Mouse (Mus musculus) CD8-positive naive resting alpha-beta T cell, adult 2 months (primary cell): ENCODE data around the gene Rrp36.

Source experiments
- DNase-seq, 2 experiments: peaks; one replicate each; pipeline ENCODE4 v3.0.0; 2022; ENCODE audit warnings: low read depth in 2 of 2, low spot score in 2 of 2

Rrp36 gene

DNA sequence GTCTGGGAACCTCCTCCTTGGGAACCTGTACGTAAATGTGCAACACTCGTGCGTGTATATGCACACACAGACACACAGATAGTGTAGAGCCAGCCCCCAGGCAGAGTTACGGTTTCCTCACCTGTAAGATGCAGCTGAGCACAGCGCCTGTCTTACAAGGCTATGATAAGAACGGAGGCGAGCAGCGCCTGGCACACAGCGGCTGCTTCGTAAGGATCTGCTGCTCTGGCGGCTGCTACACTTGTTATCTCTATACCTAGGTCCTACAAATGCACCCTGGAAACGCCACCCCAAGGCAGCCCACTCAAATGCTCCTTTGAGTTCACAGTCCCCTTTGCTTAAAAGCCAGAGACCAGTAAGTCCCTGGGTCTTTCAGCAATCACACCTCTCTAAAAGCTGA, 16.5 kb upstream of the Rrp36 start:
- DNase-seq: no peak

DNA sequence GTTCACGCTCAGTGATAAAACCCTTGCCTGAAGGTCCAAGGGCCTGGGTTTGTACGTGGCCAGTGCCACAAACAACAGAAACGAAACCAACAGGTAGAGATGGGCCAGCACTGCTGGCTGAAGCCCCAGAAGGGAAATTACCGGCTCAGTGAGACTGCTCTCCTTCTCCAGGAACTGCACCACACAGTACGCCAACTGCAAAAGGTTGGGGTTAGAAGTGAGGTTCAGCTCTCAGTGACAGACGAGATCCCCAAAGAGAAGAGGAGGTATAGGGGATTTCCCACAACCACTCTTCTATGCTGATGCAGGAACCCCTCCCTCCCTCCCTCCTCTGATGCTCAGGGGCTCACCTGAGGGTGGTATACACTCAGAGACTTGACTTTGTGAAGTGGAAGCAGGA, 11.8 kb upstream of the Rrp36 start:
- DNase-seq: no peak

DNA sequence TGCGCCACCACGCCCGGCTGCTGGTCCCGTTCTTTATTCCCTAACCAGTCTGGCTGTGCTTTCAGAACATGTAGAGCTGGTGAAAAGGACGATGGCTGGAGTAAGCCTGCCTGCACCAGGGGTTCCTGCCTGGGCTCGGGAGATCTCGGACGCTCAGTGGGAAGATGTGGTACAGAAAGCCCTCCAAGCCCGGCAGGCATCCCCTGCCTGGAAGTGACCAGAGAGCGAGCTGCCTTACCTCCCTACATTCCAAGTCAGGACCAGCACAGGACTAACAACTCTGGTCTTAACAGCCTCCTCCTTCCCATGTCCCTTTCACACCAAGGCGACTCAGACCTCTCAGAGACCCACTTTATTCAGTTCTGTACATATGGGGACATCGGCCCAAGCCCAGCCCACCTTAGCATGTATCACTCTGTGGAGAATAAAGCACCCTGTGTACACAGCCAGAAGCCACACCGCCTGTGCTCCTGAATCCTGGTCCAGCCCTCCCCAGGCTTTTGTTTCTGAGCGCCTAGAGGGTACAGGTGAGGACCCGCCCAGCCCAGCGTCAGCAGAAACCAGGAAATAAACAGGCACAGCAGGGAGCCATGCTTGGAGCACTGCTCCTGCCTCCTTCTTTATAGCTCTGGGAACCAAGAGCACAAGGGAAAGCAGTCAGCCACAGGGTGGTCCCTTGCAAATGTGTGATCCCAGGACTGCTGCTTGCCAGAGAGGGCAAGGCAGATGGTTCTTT, 8.7 kb upstream of the Rrp36 start:
- DNase-seq: no peak

DNA sequence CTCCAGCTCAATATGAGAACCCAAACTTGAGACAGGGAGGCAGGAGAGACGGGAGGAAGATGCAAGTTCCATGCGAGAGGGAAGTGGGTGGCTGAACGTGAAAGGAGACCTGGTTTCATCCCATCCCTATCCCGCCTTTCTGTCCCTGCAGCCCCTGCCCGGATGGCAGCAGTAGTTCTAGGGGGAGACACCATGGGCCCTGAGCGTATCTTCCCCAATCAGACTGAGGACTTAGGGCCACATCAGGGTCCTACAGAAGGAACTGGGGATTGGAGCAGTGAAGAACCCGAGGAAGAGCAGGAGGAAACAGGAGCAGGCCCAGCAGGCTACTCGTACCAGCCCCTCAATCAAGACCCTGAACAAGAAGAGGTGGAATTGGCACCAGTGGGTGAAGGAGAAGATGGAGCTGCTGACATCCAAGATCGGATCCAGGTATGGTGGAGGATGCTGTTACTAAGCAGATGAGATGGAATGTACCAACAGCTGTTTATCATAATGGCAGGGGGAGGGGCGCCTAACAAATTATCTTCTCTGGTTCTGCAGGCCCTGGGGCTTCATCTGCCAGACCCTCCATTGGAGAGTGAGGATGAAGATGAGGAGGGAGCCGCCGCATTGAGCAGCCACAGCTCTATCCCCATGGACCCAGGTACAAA, 7.4 kb upstream of the Rrp36 start:
- no peak for DNase-seq

DNA sequence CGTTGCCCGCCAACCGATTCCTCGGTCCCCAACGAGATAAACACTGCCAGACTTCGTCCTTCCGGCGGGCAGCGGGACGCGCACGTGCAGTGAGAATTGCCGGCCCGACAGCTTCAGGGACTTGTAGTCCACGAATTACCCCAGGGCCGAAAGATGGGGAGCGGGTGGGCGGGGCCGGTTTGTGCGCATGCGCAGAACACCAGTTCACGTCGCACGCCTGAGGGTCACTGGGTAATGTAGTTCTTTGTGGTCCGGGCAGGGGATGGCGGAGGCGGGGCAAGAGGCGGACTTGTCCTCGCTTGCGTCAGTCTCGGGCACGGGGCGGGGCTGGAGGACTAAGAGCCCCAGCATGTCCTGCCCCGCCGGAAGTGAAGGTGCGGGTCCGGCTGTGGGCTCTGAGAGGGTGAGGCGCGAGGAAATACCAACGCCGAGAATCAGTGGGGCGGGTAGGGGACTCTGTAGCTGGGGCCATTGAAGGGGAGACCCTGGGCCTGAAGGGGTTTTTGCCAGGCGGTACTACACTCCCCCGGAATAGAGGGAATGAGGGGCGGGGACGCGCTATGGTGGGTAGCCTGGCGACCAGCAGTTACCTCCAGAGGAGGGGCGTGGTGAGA, 6.7 kb upstream of the Rrp36 start, which contains the start of gene Klhdc3:
Klhdc3 (minus strand) TSS at position 155 of the 614 bp plus-strand sequence.
- peak; percentile 93 to 94 for DNase-seq

DNA sequence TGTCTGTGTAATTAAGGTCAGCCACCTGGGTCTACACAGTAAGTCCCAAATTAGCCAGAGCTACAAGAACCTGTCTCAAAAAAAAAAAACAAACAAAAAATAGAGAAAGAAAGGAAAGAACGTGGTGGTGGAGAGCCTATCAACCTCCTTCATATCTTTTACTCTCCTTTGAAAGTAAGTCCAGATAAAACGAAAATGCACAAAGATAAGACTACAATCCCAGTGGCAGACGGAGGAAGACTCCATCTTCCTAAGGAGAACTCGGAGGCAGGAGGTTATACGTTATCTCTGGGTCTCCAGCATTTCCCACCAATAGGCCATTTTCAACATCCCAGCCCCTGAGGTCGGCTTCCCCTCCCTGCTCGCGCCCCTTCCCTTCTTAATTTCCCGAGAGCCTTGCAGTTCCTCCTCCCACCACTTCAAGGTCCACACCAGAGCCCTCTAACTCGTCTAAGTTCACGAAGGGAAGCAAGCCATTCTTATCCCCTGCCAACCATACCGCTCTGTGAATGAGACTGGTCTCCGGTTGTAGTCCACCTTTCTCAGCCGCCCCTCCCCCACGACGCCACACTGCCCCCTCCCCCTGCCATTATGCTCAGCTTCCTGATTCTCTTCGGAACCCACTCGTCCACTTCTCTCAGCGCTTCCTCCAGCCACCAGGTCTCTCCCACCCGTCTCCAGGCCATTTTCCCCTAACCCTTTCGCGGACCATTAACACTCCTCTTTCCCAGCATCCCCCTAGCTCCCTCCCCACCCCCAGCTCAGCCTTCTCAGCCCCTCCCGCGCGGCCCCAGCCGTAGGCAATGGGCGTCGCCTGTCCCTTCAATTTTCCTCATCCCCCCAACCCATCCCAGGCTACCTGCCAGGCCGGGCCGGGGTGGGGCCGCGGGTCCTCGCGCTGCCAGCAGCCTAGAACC, 5.9 kb upstream of the Rrp36 start:
- DNase-seq: no peak

DNA sequence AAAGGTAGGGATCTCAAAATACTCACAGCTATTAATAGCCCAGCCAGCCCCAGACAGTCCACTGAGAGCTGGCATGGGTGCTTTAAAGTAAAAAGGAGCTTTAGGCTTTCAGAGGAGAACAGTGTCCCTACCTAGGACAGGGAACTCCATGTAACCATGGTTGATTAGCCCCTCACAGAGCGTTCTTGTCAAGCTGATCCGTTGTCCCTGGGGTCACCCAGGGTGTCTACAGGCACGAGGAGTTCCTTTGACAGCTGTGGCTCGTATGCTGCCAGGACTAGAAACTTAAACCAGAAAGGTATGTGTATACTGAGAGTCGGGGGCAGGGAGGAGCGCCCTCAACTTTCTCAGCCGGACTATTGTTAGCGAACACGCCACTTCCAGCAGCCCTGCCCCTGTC, 4.8 kb upstream of the Rrp36 start:
- no peak for DNase-seq

DNA sequence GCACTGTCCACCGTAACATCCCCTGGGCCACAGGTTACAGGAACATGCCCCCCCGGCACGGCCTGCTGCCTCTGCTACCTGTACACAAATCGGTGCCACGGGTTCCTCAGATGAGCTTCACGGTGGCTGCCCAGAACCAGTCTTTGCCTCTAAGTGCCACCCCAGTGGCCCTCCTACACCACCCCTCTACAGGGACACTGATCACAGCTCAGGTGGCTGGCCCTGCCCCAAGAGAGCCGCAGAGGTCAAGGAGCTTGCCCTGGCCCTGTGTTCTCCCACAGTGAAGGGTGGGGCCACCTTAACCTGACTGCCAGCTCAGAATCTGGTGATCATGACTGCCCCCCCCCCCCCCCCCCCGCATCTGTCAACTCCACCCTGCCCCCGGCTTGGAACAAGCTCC, 4.3 kb upstream of the Rrp36 start, which contains the start of gene Mea1:
Mea1 (plus strand) TSS at position 378 of the 400 bp plus-strand sequence.
- DNase-seq: no peak

DNA sequence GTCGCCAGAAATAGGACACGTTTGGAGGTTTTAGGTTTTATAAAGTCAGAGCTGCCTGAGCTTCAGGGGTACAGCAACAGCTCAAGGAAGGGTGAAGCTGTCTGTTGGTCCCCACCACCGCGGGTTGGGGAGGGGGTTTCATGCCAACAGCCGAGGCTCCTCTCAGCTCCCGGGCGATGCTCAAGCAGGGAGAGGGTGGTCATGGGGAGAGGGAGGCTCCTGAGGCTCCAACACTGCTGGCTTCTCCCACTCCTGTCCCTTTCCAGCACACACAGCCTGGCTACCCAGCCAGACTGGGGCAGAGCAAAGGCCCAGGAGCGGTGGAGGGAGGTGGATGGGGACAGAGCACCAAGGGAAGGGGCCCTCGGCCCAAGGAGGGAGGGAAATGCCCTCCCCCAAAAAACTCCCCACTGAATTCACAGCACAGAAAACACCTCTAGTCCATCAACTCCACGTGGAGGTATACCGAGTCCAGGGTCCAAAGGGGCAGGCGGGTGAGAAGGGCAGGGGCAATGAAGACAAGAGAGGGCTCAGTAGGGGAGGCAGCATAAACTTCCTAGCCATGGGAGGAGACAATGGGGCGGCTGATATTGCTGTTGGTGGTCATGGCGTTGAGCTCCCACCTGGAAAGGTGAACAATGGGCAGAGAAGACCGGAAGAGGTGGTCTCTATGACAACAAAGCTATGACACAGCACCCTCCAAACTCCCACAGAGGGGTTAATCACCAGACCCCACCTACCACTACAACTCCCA, 555 bp upstream of the Rrp36 start:
- no peak for DNase-seq

DNA sequence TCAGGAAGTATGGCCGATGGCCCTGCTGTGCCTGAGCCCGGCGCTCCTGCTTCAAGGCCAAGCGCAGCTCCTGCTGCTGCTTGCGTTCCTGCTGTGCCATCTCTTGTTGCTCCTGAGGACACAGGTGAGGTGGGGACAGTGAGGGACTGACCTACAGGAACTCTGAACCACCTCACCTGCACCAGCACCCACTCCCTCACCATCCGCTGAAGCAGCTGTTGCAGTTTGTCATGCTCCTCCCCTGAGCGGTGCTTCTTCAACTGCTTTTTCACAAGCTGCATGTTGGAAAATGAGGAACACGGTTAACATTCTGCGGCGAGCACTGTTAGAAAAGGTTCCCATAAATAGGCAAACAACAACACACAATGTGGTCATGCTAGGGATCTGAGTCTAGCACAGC, 4.2 kb downstream of the Rrp36 start:
- no peak for DNase-seq

DNA sequence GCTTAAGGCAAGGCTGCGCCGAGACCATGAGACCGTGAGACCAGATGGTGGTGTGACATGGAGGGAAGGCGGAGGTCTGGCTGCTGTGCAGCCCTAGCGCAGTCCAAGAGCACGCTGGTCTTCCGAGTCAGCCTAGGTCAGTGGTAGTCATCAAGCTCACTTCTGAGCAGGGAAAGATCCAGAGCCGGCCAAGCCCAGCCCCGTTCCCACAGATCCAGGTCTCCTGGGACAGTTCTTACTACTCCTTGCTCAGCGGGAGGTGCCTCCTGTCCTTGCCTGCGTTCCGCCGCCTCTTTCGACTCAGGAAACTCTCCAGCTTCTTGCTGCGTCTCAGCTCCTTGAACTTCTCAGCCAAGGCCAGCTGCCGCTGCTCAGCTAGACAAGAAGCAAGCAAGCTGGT, 6.4 kb downstream of the Rrp36 start:
- DNase-seq: no peak

DNA sequence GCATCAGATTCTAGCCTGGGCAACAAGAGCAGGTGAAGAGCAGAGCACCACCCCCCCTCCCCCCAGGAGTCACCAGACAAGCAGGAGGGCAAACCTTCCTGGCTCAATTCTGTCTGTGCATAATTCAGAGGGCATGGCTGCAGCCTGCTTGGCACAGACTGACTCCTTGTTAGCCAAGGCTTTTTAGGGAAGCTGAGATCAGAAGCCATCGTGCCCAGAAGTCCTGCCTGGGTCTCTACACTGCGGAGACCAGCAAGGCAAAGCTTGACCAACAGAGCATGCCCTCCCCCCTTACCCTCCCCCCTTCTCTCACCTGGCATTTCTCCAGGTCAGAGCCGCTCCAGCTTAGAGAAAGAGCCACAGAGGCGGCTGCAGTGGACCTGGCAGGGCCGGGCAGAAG, 11.4 kb downstream of the Rrp36 start:
- no peak for DNase-seq

DNA sequence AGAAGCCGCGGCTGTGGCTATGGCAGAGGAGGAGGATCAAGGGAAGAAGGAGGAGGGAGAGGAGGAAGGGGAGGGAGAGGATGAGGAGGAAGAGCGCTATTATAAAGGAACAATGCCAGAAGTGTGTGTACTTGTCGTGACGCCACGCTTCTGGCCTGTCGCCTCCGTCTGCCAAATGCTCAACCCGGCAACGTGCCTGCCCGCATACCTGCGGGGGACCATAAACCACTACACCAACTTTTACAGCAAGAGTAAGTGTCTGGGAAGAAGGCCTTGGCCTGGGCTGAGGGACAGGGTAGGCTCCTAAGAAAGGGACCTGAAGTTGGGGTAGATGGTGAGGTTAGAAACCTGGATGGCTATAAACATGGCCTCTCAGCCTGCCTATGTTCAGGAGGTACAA, 12.2 kb downstream of the Rrp36 start:
- no peak for DNase-seq

DNA sequence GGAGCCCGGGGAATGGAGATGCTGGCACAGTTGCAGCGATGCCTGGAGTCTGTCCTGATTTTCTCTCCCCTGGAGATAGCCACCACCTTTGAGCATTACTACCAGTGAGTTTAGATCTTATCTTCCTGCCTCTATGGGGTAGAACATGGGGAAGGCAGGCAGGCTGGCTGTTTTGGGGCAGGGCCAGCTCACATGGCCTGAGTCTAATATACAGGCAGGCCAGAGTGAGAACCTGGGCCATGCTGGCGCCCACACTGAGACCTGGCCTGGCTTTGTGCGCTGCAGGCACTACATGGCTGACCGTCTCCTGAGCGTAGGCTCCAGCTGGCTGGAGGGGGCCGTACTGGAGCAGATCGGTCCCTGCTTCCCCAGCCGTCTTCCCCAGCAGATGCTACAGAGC, 12.8 kb downstream of the Rrp36 start:
- no peak for DNase-seq

DNA sequence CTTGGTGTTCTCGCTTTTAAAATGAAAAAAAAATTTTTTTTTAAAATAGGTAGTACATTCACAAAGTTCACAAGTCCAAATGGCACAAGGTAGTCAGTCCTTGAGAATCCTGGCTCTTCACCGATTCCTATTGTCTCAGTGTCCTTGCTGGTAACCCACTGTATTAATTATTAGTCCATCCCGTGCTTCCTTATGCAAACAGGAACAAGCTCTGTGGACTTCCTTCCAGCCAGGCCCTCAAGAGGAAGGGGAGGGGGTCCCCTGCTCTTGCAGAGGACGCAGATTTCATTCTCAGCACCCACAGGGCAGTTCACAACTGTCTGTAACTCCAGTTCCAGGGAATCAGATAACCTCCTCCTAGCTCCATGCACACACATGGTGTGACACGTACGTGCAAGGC, 18.1 kb downstream of the Rrp36 start:
- no peak for DNase-seq

DNA sequence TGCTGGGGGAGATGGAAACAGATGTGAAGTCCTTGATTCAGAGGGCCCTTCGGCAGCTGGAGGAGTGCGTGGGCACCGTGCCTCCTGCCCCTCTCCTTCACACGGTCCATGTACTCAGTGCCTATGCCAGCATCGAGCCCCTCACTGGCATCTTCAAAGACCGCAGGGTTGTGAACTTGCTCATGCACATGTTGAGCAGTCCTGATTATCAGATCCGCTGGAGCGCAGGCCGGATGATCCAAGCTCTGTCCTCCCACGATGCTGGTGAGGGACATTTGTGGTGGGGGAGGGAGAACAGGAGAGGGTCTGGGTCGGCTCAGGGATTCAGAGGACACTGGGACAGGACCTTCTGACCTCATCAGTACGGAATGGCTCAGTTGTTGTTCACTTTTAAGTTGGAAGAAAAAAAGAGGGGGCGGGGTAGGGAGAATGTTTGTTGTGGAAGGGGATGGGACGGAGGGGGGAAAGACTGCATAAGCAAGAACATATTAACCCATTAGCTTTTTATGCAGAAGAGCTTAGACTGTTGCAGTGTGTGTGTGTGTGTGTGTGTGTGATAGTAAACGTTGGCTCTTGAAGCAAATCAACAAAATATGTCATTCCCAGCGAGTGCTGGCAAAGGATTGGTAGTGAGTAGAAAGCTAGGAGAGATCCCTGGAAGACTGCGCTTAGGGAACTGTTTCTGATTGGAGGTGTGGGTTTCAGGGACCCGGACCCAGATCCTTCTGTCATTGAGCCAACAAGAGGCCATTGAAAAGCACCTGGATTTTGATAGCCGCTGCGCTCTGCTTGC, 22.2 kb downstream of the Rrp36 start:
- DNase-seq: no peak

DNA sequence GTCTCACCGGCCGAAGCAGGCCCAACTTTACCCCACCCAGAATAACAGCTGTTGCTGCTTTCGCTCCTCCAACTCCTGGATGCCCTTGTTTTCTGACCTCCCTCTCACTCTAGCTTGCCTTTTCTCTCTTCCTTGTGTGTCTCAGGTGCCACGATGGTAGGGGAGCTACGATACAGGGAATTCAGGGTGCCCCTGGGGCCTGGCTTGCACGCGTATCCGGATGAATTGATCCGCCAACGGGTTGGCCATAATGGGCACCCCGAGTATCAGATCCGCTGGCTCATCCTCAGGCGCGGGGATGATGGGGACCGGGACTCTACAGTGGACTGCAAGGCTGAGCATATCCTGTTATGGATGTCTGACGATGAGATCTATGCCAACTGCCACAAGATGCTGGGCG, 22.9 kb downstream of the Rrp36 start:
- DNase-seq: no peak

DNA sequence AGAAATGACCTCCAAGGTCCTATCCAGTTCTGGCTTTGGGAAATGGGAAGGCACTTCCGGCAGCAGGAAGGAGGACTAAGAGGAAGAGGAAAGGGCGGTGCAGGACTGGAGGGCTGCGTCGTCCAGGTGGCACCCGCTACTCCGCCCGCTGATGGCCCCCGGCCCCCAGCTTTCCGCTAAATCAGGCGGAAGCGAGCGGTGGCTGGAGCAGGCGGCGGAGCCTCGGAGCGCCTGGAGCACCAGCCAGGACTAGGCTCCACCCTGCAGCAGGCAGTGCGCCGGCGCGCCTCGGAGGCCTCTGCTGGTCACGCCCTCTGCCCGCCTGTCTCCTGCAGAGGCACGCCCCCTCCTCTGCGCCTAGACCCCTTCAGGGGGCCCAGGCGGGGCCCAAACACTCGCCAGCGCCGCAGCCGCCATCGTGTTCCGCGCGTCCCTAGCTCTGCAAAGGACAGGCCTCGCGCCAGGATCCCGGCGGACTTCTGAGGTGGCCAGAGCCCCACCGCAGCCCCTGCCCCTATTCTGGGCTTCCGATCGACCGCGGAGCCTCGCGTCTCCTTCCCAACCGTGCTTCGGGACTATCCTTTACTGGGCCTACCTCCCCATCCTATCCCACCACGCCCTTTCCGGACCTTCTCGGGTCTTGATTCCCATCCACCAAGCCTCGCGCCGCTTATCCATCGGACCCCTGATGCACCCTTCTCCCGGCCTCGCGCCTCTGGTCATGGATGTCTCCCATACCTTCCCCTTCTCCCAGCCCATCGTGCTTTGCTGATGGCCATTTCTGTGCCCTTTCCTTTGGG, 23.7 kb downstream of the Rrp36 start, which contains the start of gene Cul7:
Cul7 (plus strand) TSS at position 106 of the 800 bp plus-strand sequence.
- DNase-seq: peak; percentile 71

DNA sequence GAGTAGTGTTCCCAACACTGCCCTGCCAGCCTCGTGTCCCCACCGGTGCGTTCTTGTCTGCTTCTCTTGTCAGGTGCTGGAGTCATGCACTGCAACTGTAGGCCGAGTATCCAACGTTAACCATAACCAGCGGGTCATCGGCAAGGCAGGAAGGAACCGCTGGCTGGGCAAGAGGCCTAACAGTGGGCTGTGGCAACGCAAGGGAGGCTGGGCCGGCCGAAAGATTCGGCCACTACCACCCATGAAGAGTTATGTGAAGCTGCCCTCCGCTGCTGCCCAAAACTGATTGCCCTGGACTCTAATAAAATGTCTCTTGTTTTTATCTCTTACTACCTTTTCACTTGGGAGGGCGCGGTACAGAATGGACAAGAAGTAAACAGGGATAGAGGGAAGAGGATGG, 24.3 kb downstream of the Rrp36 start:
- no peak for DNase-seq
